Mouse (Mus musculus) liver, embryonic 14.5 days (tissue): ENCODE data around the gene Jam3. TPM values are rescaled to one million over a fixed set of nuclear protein-coding genes. Genes with fewer than 3 reads are reported as not detected.
A peak's percentile ranks its signal among the peaks of the same experiment; 100 is the strongest.

Source experiments
- ATAC-seq: fragments of 200-750 bp; cut with Nextera tagmentation; 2 replicates; pipeline ENCODE4 v1.8.0; 2017; ENCODE audit warnings: moderate number of reproducible peaks, mild to moderate bottlenecking, moderate library complexity; ENCODE audit not compliant: insufficient read depth
- DNase-seq, 3 experiments: peaks; one replicate each; pipeline ENCODE4 v3.0.0-alpha.2; 2012 to 2013; ENCODE audit warnings: low read depth in 3 of 3, low spot score in 3 of 3
- H3K27ac ChIP-seq: fragments of 300-500 bp; sonication (generic); 2 replicates; pipeline ENCODE4 v1.5.1; 2014; ENCODE audit warnings: moderate library complexity, mild to moderate bottlenecking, control low read depth, inconsistent platforms
- H3K27me3 ChIP-seq: fragments of 300-500 bp; sonication (generic); 2 replicates; pipeline ENCODE4 v1.6.1; 2014; ENCODE audit warnings: mild to moderate bottlenecking, low read length, moderate library complexity; ENCODE audit not compliant: control insufficient read depth, insufficient read depth
- H3K36me3 ChIP-seq: fragments of 300-500 bp; sonication (generic); replicated peaks from 2 replicates; pipeline ENCODE4 v1.6.1; 2014; ENCODE audit warnings: low read depth; ENCODE audit not compliant: control insufficient read depth, insufficient read depth
- H3K4me1 ChIP-seq, 2 experiments: fragments of 200-500 bp in 1 of 2; fragments of 300-500 bp in 1 of 2; sonication (generic) in 1 of 2; replicated peaks; 2 replicates each; pipeline ENCODE4 v1.6.1; 2012 to 2014; ENCODE audit warnings: antibody characterized with exemption in 1 of 2, inconsistent platforms in 1 of 2, low read length in 1 of 2; ENCODE audit not compliant: control insufficient read depth in 2 of 2, insufficient read depth in 2 of 2
- H3K4me2 ChIP-seq: fragments of 300-500 bp; sonication (generic); 2 replicates; pipeline ENCODE4 v1.6.1; 2014; ENCODE audit warnings: low read depth, mild to moderate bottlenecking, control low read depth, moderate library complexity
- H3K4me3 ChIP-seq, 2 experiments: fragments of 200-500 bp in 1 of 2; fragments of 300-500 bp in 1 of 2; sonication (generic) in 1 of 2; 2 replicates each; pipeline ENCODE4 v1.5.1; 2012 to 2014; ENCODE audit warnings: low read depth in 2 of 2, low read length in 2 of 2, mild to moderate bottlenecking in 2 of 2, control low read depth in 1 of 2, inconsistent platforms in 1 of 2, moderate library complexity in 1 of 2; ENCODE audit not compliant: insufficient read depth in 1 of 2
- H3K9ac ChIP-seq: fragments of 300-500 bp; sonication (generic); replicated peaks from 2 replicates; pipeline ENCODE4 v1.6.1; 2014; ENCODE audit warnings: mild to moderate bottlenecking, control low read depth, moderate library complexity
- H3K9me3 ChIP-seq: fragments of 300-500 bp; sonication (generic); 2 replicates; pipeline ENCODE4 v1.6.1; 2016; ENCODE audit warnings: low read length, mixed read lengths; ENCODE audit not compliant: control insufficient read depth
- CTCF ChIP-seq: IDR thresholded peaks from 2 replicates; pipeline ENCODE4 v1.5.1; 2016; ENCODE audit warnings: antibody characterized with exemption, low read depth, control low read depth
- EP300 ChIP-seq: IDR thresholded peaks from 2 replicates; pipeline ENCODE4 v1.6.1; 2016; ENCODE audit warnings: antibody characterized with exemption, low read depth
- WGBS: fragments of 180-500 bp; shearing (Covaris S2); extraction: QIAGEN DNeasy Blood & Tissue Kit; methylation state at CpG from one replicate; pipeline ENCODE4 v1.1.7; 2014; ENCODE audit not compliant: insufficient replicate concordance; 5-methylcytosine and 5-hydroxymethylcytosine counted together
- polyA plus RNA-seq, 2 experiments: library from polyadenylated mRNA; depleted of rRNA in 1 of 2; stranded (reverse) in 1 of 2; unstranded in 1 of 2; fragments of >200 nt; fragmentation: Nextera tagmentation in 1 of 2; extraction: Ambion mirVana in 1 of 2; gene quantifications; 2 replicates each; pipeline versions ENCODE4 v1.2.1 to v1.2.3; 2012 to 2014

The Jam3 gene
- 1.4 and 1.7 TPM in 2 replicates for polyA plus RNA-seq (2012; rRNA removed)
- polyA plus RNA-seq (2014; fragmentation: Nextera tagmentation; extraction: Ambion mirVana), result 2.1 and 2.3 TPM in 2 replicates

- peak within 1 kb of the TSS; percentile 41 to 47 for H3K4me3 ChIP-seq
- ATAC-seq (peak; percentile 37; the same call in 1 of the 2 replicates), DNase-seq (peak; percentile 4 to 29 (median 7))
- TF ChIP-seq CTCF, result no peak
- no peak for TF ChIP-seq EP300
- 1% methylated on average over 58 of the region's 58 CpGs for WGBS
- H3K4me1 ChIP-seq, result no peaks in the 10 kb centered on the region
- H3K9ac ChIP-seq, result no peak within 1 kb of the TSS
- no peaks in the 10 kb centered on the region for H3K9me3 ChIP-seq
- H3K36me3 ChIP-seq, result no peaks in the 10 kb centered on the region
- peak within 1 kb of the TSS; percentile 51 for H3K4me2 ChIP-seq
- no peak within 1 kb of the TSS for H3K27ac ChIP-seq
- peaks cover 14% of the 10 kb centered on the region for H3K27me3 ChIP-seq
Measured at GRCm38 (mm10) chr9:27154763-27155530, at the start of gene Jam3. Jam3 (minus strand) TSS chr9:27155421.

- Histone ChIP-seq H3K4me1 (no peaks in the 10 kb centered on the region), H3K36me3 (no peaks in the 10 kb centered on the region), H3K27ac (no peak overlapping the region), H3K9ac (no peak overlapping the region), H3K27me3 (no peaks in the 10 kb centered on the region), H3K4me2 (no peak overlapping the region), H3K4me3 (no peak overlapping the region), H3K9me3 (no peaks in the 10 kb centered on the region)
- TF ChIP-seq EP300 (no peak), CTCF (no peak)
- ATAC-seq (no peak), DNase-seq (no peak)
- 75% methylated on average over 6 of the region's 6 CpGs for WGBS
Measured at GRCm38 (mm10) chr9:27204201-27204600, 49.0 kb upstream of the Jam3 start.

GRCm38 (mm10) chr9:27203134-27203533 lies 47.9 kb upstream of the Jam3 start:
- DNase-seq (no peak), ATAC-seq (no peak)
- Histone ChIP-seq H3K4me3 (no peak overlapping the region), H3K36me3 (no peaks in the 10 kb centered on the region), H3K27ac (no peak overlapping the region), H3K27me3 (no peaks in the 10 kb centered on the region), H3K9ac (no peak overlapping the region), H3K9me3 (no peaks in the 10 kb centered on the region), H3K4me1 (no peaks in the 10 kb centered on the region), H3K4me2 (no peak overlapping the region)
- WGBS, result 32% methylated on average over 2 of the region's 2 CpGs
- TF ChIP-seq CTCF (no peak), EP300 (no peak)

GRCm38 (mm10) chr9:27201472-27202219 lies 46.4 kb upstream of the Jam3 start:
- Histone ChIP-seq H3K36me3 (no peaks in the 10 kb centered on the region), H3K4me1 (no peaks in the 10 kb centered on the region), H3K4me3 (no peak overlapping the region), H3K27ac (no peak overlapping the region), H3K4me2 (no peak overlapping the region), H3K9ac (no peak overlapping the region), H3K27me3 (no peaks in the 10 kb centered on the region), H3K9me3 (no peaks in the 10 kb centered on the region)
- TF ChIP-seq EP300 (no peak), CTCF (no peak)
- DNase-seq, result no peak
- 57% methylated on average over 8 of the region's 8 CpGs for WGBS
- ATAC-seq, result no peak

GRCm38 (mm10) chr9:27193592-27194080 lies 38.4 kb upstream of the Jam3 start:
- H3K27me3 ChIP-seq, result no peaks in the 10 kb centered on the region
- no peak overlapping the region for H3K9ac ChIP-seq
- H3K4me3 ChIP-seq, result no peak overlapping the region
- H3K27ac ChIP-seq, result no peak overlapping the region
- H3K9me3 ChIP-seq, result no peaks in the 10 kb centered on the region
- 41% methylated on average over 5 of the region's 6 CpGs for WGBS
- ATAC-seq, result no peak
- H3K4me2 ChIP-seq, result no peak overlapping the region
- DNase-seq, result no peak
- TF ChIP-seq CTCF (no peak), EP300 (no peak)
- no peaks in the 10 kb centered on the region for H3K36me3 ChIP-seq
- H3K4me1 ChIP-seq, result peaks cover 0 to 4% of the 10 kb centered on the region in 2 experiments; a peak in 1 of 4 replicates
